Mouse (Mus musculus) lung, postnatal 0 days (tissue): ENCODE data around the gene Micu2.

Experiments used
- CTCF ChIP-seq: IDR thresholded peaks from 2 replicates; pipeline ENCODE4 v1.5.1; 2016; ENCODE audit warnings: antibody characterized with exemption, mild to moderate bottlenecking
- EP300 ChIP-seq: IDR thresholded peaks from 2 replicates; pipeline ENCODE4 v1.6.1; 2016; ENCODE audit warnings: antibody characterized with exemption, mild to moderate bottlenecking, control low read depth

- TF ChIP-seq EP300 (no peak), CTCF (no peak)
These were observed 1.6 kb downstream of the Micu2 start for GRCm38 (mm10) chr14:57997431-57997830.
